Mouse (Mus musculus): ENCODE measurements around the gene BC017158. TPM values are rescaled to one million over a fixed set of nuclear protein-coding genes. Genes with fewer than 3 reads are reported as not detected.
A peak's percentile ranks its signal among the peaks of the same experiment; 100 is the strongest.

Gene BC017158
- polyA plus RNA-seq, 1 experiment from 2014 or later: 26.3 TPM

GRCm38 (mm10) chr7:128251946-128252345 is 46.0 kb downstream of the BC017158 start:
- ATAC-seq (ENCODE audit: insufficient number of reproducible peaks, low FRiP score, low TSS enrichment, low read depth): no peak
- Histone ChIP-seq H3K4me1 (peaks cover 31% of the 10 kb centered on the region), H3K9me3 (no peaks in the 10 kb centered on the region), H3K36me3 (peaks cover 25% of the 10 kb centered on the region), H3K4me2 (peak overlapping the region; percentile 40; the same call in 1 of the 2 replicates), H3K27me3 (no peaks in the 10 kb centered on the region), H3K4me3 (no peak overlapping the region), H3K27ac (no peak overlapping the region), H3K9ac (no peak overlapping the region)
- WGBS: 33% methylated on average over 12 of the region's 12 CpGs

- Histone ChIP-seq H3K9me3 (no peaks in the 10 kb centered on the region), H3K4me3 (no peak overlapping the region), H3K4me2 (no peak overlapping the region), H3K27me3 (no peaks in the 10 kb centered on the region), H3K27ac (no peak overlapping the region), H3K36me3 (peaks cover 26% of the 10 kb centered on the region), H3K9ac (no peak overlapping the region), H3K4me1 (peaks cover 41% of the 10 kb centered on the region)
- 78% methylated on average over 5 of the region's 5 CpGs for WGBS
- no peak for ATAC-seq (ENCODE audit: insufficient number of reproducible peaks, low FRiP score, low TSS enrichment, low read depth)
Measured at GRCm38 (mm10) chr7:128249998-128250397, 48.0 kb downstream of the BC017158 start.

- Histone ChIP-seq H3K4me2 (peak overlapping the region; percentile 63), H3K9me3 (no peaks in the 10 kb centered on the region), H3K9ac (no peak overlapping the region), H3K27me3 (no peaks in the 10 kb centered on the region), H3K27ac (no peak overlapping the region), H3K4me1 (peaks cover 47% of the 10 kb centered on the region), H3K36me3 (peaks cover 31% of the 10 kb centered on the region), H3K4me3 (peak overlapping the region; percentile 58)
- WGBS: 83% methylated on average over 10 of the region's 10 CpGs
- no peak for ATAC-seq (ENCODE audit: insufficient number of reproducible peaks, low FRiP score, low TSS enrichment, low read depth)
Measured at GRCm38 (mm10) chr7:128248081-128249042, 49.6 kb downstream of the BC017158 start.

- H3K4me1 ChIP-seq: peaks cover 44% of the 10 kb centered on the region
- H3K9me3 ChIP-seq: no peaks in the 10 kb centered on the region
- H3K36me3 ChIP-seq: peaks cover 36% of the 10 kb centered on the region
- peak; percentile 61; the same call in 1 of the 2 replicates for ATAC-seq (ENCODE audit: insufficient number of reproducible peaks, low FRiP score, low TSS enrichment, low read depth)
- H3K4me2 ChIP-seq: peak overlapping the region; percentile 63
- H3K27me3 ChIP-seq: no peaks in the 10 kb centered on the region
- 2% methylated on average over 13 of the region's 13 CpGs for WGBS
- peak overlapping the region; percentile 95 for H3K27ac ChIP-seq
- peak overlapping the region; percentile 58 for H3K4me3 ChIP-seq
- peak overlapping the region; percentile 66 for H3K9ac ChIP-seq
Measured at GRCm38 (mm10) chr7:128247443-128247842, 50.5 kb downstream of the BC017158 start.

- Histone ChIP-seq H3K36me3 (peaks cover 43% of the 10 kb centered on the region), H3K4me1 (peaks cover 37% of the 10 kb centered on the region), H3K4me2 (peak within 1 kb of the TSS; percentile 63), H3K4me3 (peak within 1 kb of the TSS; percentile 58), H3K27me3 (no peaks in the 10 kb centered on the region), H3K27ac (peak within 1 kb of the TSS; percentile 95), H3K9ac (peak within 1 kb of the TSS; percentile 66), H3K9me3 (no peaks in the 10 kb centered on the region)
- peak; percentile 85 for ATAC-seq (ENCODE audit: insufficient number of reproducible peaks, low FRiP score, low TSS enrichment, low read depth)
- 3% methylated on average over 26 of the region's 30 CpGs for WGBS
Measured at GRCm38 (mm10) chr7:128246496-128247391, 51.2 kb downstream of the BC017158 start, which contains the start of gene Tgfb1i1. TSS of gene Tgfb1i1 (plus strand) at chr7:128246812.

- no peak for ATAC-seq (ENCODE audit: insufficient number of reproducible peaks, low FRiP score, low TSS enrichment, low read depth)
- peaks cover 37% of the 10 kb centered on the region for H3K4me1 ChIP-seq
- 89% methylated on average over 4 of the region's 4 CpGs for WGBS
- no peak overlapping the region for H3K4me2 ChIP-seq
- H3K36me3 ChIP-seq: peaks cover 54% of the 10 kb centered on the region
- no peak overlapping the region for H3K9ac ChIP-seq
- H3K9me3 ChIP-seq: no peaks in the 10 kb centered on the region
- H3K27me3 ChIP-seq: no peaks in the 10 kb centered on the region
- no peak overlapping the region for H3K4me3 ChIP-seq
- H3K27ac ChIP-seq: peak overlapping the region; percentile 95
Measured at GRCm38 (mm10) chr7:128245547-128245946, 52.4 kb downstream of the BC017158 start.

- ATAC-seq (ENCODE audit: insufficient number of reproducible peaks, low FRiP score, low TSS enrichment, low read depth): no peak
- 89% methylated on average over 18 of the region's 18 CpGs for WGBS
- Histone ChIP-seq H3K9ac (no peak overlapping the region), H3K4me3 (no peak overlapping the region), H3K27ac (no peak overlapping the region), H3K4me2 (no peak overlapping the region), H3K36me3 (peaks cover 56% of the 10 kb centered on the region), H3K9me3 (no peaks in the 10 kb centered on the region), H3K27me3 (no peaks in the 10 kb centered on the region), H3K4me1 (peaks cover 48% of the 10 kb centered on the region)
Measured at GRCm38 (mm10) chr7:128244410-128245025, 53.5 kb downstream of the BC017158 start.

- H3K4me2 ChIP-seq: no peak overlapping the region
- peaks cover 52% of the 10 kb centered on the region for H3K36me3 ChIP-seq
Measured at GRCm38 (mm10) chr7:128243921-128244320, 54.0 kb downstream of the BC017158 start.

GRCm38 (mm10) chr7:128242331-128242730 is 55.6 kb downstream of the BC017158 start:
- Histone ChIP-seq H3K9me3 (no peaks in the 10 kb centered on the region), H3K9ac (no peak overlapping the region), H3K36me3 (peaks cover 52% of the 10 kb centered on the region), H3K4me2 (no peak overlapping the region), H3K4me3 (no peak overlapping the region), H3K4me1 (peaks cover 43% of the 10 kb centered on the region), H3K27me3 (no peaks in the 10 kb centered on the region), H3K27ac (no peak overlapping the region)
- WGBS: 94% methylated on average over 16 of the region's 16 CpGs
- no peak for ATAC-seq (ENCODE audit: insufficient number of reproducible peaks, low FRiP score, low TSS enrichment, low read depth)

More at GRCm38 (mm10) chr7:128243921-128244320, 54.0 kb downstream of the BC017158 start:
- H3K27ac ChIP-seq: no peak overlapping the region
- H3K4me3 ChIP-seq: no peak overlapping the region
- no peaks in the 10 kb centered on the region for H3K9me3 ChIP-seq
- no peaks in the 10 kb centered on the region for H3K27me3 ChIP-seq
- no peak for ATAC-seq (ENCODE audit: insufficient number of reproducible peaks, low FRiP score, low TSS enrichment, low read depth)
- WGBS: 77% methylated on average over 10 of the region's 10 CpGs
- H3K9ac ChIP-seq: no peak overlapping the region
- peaks cover 51% of the 10 kb centered on the region for H3K4me1 ChIP-seq

- no peak overlapping the region for H3K4me3 ChIP-seq
- H3K4me2 ChIP-seq: no peak overlapping the region
- ATAC-seq (ENCODE audit: insufficient number of reproducible peaks, low FRiP score, low TSS enrichment, low read depth): no peak
- H3K36me3 ChIP-seq: peaks cover 56% of the 10 kb centered on the region
- H3K27me3 ChIP-seq: no peaks in the 10 kb centered on the region
- 94% methylated on average over 27 of the region's 27 CpGs for WGBS
- H3K4me1 ChIP-seq: peaks cover 38% of the 10 kb centered on the region
- H3K9ac ChIP-seq: 0 out of 2 replicates have a peak overlapping the region, but pooled peaks have one; percentile 10
- no peak overlapping the region for H3K27ac ChIP-seq
- no peaks in the 10 kb centered on the region for H3K9me3 ChIP-seq
Measured at GRCm38 (mm10) chr7:128240131-128240784, 57.7 kb downstream of the BC017158 start.

GRCm38 (mm10) chr7:128238991-128239390 is 59.0 kb downstream of the BC017158 start:
- WGBS: 20% methylated on average over 4 of the region's 4 CpGs
- Histone ChIP-seq H3K9ac (0 out of 2 replicates have a peak overlapping the region, but pooled peaks have one; percentile 31), H3K4me1 (peaks cover 32% of the 10 kb centered on the region), H3K4me2 (peak overlapping the region; percentile 69), H3K36me3 (peaks cover 44% of the 10 kb centered on the region), H3K4me3 (peak overlapping the region; percentile 75), H3K27me3 (no peaks in the 10 kb centered on the region), H3K9me3 (no peaks in the 10 kb centered on the region), H3K27ac (peak overlapping the region; percentile 83)
- ATAC-seq (ENCODE audit: insufficient number of reproducible peaks, low FRiP score, low TSS enrichment, low read depth): no peak

Measured in limb, embryonic 15.5 days (tissue).